Mouse (Mus musculus) heart, adult 2 months (tissue): Measurements from ENCODE around the gene Crhr2. TPM values are rescaled to one million over a fixed set of nuclear protein-coding genes. Genes with fewer than 3 reads are reported as not detected.

Experiments
- DNase-seq, 2 experiments: peaks; one replicate each; pipeline ENCODE4 v3.0.0; 2021
- H3K27ac ChIP-seq: fragments of 200-600 bp; 2 replicates; pipeline ENCODE4 v1.8.1; 2022
- H3K27me3 ChIP-seq: fragments of 200-500 bp; 2 replicates; pipeline ENCODE4 v1.6.1; 2012; ENCODE audit warnings: mild to moderate bottlenecking, low read length, inconsistent platforms, mixed read lengths; ENCODE audit not compliant: control insufficient read depth, insufficient read depth
- H3K36me3 ChIP-seq: fragments of 200-500 bp; 2 replicates; pipeline ENCODE4 v1.6.1; 2012; ENCODE audit warnings: low read length, inconsistent platforms; ENCODE audit not compliant: control insufficient read depth, insufficient read depth
- H3K4me1 ChIP-seq: fragments of 200-500 bp; 2 replicates; pipeline ENCODE4 v1.6.1; 2011; ENCODE audit warnings: low read length; ENCODE audit not compliant: control insufficient read depth, insufficient read depth
- H3K4me3 ChIP-seq: fragments of 200-600 bp; 2 replicates; pipeline ENCODE4 v1.8.1; 2022
- H3K79me2 ChIP-seq: fragments of 200-500 bp; replicated peaks from 2 replicates; pipeline ENCODE4 v1.6.1; 2012; ENCODE audit warnings: mild to moderate bottlenecking, inconsistent platforms, low read length, moderate library complexity, mixed read lengths; ENCODE audit not compliant: control insufficient read depth, insufficient read depth
- H3K9ac ChIP-seq: fragments of 200-500 bp; 2 replicates; pipeline ENCODE4 v1.6.1; 2012; ENCODE audit warnings: low read depth, mild to moderate bottlenecking, control low read depth, inconsistent platforms, low read length, mixed read lengths
- CTCF ChIP-seq: fragments of 200-600 bp; IDR thresholded peaks from 2 replicates; pipeline ENCODE4 v1.8.1; 2022; ENCODE audit warnings: antibody characterized with exemption, mild to moderate bottlenecking, moderate library complexity
- EP300 ChIP-seq: fragments of 200-500 bp; IDR thresholded peaks from 2 replicates; pipeline ENCODE4 v1.6.1; 2011; ENCODE audit warnings: low read depth, low read length, control low read depth; ENCODE audit not compliant: insufficient read depth
- POLR2A ChIP-seq: fragments of 200-500 bp; IDR thresholded peaks from 2 replicates; pipeline ENCODE4 v1.6.1; 2011; ENCODE audit warnings: mild to moderate bottlenecking, low read depth, low read length, control low read depth; ENCODE audit not compliant: insufficient read depth
- WGBS: fragments of 180-500 bp; shearing (Covaris S2); methylation state at CpG from one replicate; pipeline ENCODE4 v1.1.7; 2018; 5-methylcytosine and 5-hydroxymethylcytosine counted together
- intact Hi-C: fragments of 180-260 bp; cut with DNase I; formaldehyde crosslinking; loops from one replicate; pipeline ENCODE4 v1.15.1; 2025
- polyA plus RNA-seq: library from polyadenylated mRNA; depleted of rRNA; stranded (reverse); fragments of >200 nt; gene quantifications from 2 replicates; pipeline ENCODE4 v1.2.3, GENCODE M21; 2012
- total RNA-seq, 2 experiments: library from RNA; stranded (reverse); gene quantifications; 2 replicates each; pipeline ENCODE4 v1.2.3; 2021

The Crhr2 gene
- total and polyA plus RNA-seq, 3 experiments, result 18.2 to 51.7 (median 19.8) TPM

DNA sequence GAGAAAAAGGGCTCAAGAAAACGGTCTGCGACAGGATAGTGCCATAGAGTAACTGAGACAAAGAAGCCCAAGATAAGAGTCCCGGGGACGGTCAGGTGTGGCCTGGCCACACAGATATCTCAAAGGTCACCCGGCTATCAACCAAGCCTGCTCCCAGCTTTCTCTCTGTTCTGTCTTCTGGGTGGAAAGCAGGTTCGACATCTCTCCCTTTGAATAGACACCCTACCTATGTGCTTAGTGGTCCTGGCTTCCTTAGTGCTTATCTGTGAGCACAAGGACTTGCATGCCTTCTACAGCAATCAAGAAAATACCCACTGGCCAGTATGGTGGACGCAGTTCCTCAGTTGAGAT is 68.4 kb downstream of the Crhr2 start:
- H3K79me2 ChIP-seq, result no peaks in the 10 kb centered on the region
- no peak overlapping the region for H3K4me3 ChIP-seq
- no peak overlapping the region for H3K27ac ChIP-seq
- H3K27me3 ChIP-seq, result no peaks in the 10 kb centered on the region
- intact Hi-C loops, result no loop called here
- no peaks in the 10 kb centered on the region; the same call in 1 of the 2 replicates for H3K36me3 ChIP-seq
- no peak overlapping the region for H3K9ac ChIP-seq
- H3K4me1 ChIP-seq, result no peaks in the 10 kb centered on the region
- TF ChIP-seq POLR2A, result no peak
- no peak for TF ChIP-seq CTCF
- TF ChIP-seq EP300, result no peak
- DNase-seq, result no peak
- 87% methylated on average over 7 of the region's 7 CpGs for WGBS

DNA sequence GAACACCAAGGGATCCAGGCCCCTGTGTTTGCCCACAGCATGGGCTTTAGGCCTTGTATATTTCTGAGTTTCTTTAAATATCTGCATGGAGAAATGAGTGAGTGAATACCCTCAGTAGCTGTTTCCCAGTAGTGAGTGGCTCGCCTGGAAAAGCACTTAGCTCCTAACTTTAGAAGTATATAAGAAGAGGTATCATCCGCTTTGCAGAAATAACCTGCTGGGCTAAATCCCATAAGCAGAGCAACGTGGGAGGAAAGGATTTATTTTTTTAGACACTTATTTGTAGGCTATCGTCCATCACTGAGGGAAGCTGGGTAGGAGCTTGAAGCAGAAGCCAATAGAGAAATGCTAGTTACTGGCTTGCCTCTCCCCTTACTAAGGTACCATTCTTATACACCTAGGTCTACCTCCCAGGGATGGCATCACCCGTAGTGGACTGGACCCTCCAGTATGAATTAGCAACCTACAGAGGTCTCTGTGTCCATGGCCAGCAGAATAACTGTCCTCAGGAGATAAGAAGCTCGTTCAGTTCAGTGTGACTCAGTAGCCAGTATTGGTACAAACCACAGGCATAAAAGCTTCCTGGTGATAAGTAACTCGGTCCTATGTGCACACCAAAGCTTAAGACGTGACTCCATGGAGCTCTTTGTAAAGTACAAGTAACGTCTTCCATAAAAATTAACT is 68.9 kb downstream of the Crhr2 start:
- no peaks in the 10 kb centered on the region for H3K79me2 ChIP-seq
- 85% methylated on average over 9 of the region's 9 CpGs for WGBS
- TF ChIP-seq CTCF (no peak), EP300 (no peak), POLR2A (no peak)
- intact Hi-C loops, result no loop called here
- no peaks in the 10 kb centered on the region; the same call in 1 of the 2 replicates for H3K36me3 ChIP-seq
- H3K27ac ChIP-seq, result no peak overlapping the region
- no peak overlapping the region for H3K4me3 ChIP-seq
- H3K9ac ChIP-seq, result no peak overlapping the region
- no peak for DNase-seq
- no peaks in the 10 kb centered on the region for H3K27me3 ChIP-seq
- H3K4me1 ChIP-seq, result no peaks in the 10 kb centered on the region

DNA sequence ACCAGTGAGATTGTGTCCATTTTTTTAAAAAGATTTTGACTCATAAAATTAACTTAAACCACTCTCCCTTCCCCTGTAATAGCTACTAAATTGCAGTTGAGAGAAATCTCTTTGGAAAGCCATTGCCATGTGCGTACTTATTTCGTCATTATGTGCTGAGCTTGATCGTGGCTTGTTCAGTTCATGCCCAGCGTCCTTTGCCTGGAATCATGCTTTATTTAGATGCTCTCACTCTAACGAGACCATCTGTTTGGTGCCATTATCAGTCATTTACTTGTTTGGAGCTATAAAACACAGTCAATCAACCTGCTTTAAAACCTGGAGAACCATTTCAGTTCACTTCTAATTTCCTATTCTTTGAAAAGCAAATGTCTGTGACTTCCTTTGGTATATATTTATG is 70.6 kb downstream of the Crhr2 start:
- Histone ChIP-seq H3K4me3 (no peak overlapping the region), H3K79me2 (no peaks in the 10 kb centered on the region), H3K27ac (no peak overlapping the region), H3K9ac (no peak overlapping the region), H3K4me1 (no peaks in the 10 kb centered on the region), H3K36me3 (no peaks in the 10 kb centered on the region; the same call in 1 of the 2 replicates), H3K27me3 (no peaks in the 10 kb centered on the region)
- no peak for DNase-seq
- WGBS, result 87% methylated on average over 5 of the region's 5 CpGs
- intact Hi-C loops, result no loop called here
- TF ChIP-seq EP300 (no peak), POLR2A (no peak), CTCF (no peak)

DNA sequence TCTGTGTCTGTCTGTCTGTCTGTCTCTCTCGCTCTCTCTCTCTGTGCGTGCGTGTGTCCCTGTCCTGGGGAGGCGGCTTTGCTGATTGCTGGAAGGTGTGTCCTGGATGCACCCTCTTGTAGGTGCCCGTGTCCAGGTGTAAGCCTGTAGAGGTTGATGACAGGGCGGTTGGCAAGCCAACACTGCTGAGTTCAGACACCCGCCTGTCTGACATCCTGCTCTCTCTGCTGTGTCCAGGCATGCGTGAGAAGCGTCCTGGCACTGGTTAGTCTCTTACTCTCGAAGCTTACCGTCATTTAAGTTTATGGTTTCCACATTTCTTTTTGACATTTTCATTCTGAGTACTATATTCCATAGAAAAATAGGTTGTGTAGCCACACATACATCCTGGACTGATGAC is 71.5 kb downstream of the Crhr2 start:
- Histone ChIP-seq H3K79me2 (no peaks in the 10 kb centered on the region), H3K36me3 (no peaks in the 10 kb centered on the region; the same call in 1 of the 2 replicates), H3K9ac (no peak overlapping the region), H3K27me3 (no peaks in the 10 kb centered on the region), H3K4me3 (no peak overlapping the region), H3K27ac (no peak overlapping the region), H3K4me1 (no peaks in the 10 kb centered on the region)
- 87% methylated on average over 11 of the region's 11 CpGs for WGBS
- intact Hi-C loops, result no loop called here
- DNase-seq, result no peak
- TF ChIP-seq POLR2A (no peak), EP300 (no peak), CTCF (no peak)

DNA sequence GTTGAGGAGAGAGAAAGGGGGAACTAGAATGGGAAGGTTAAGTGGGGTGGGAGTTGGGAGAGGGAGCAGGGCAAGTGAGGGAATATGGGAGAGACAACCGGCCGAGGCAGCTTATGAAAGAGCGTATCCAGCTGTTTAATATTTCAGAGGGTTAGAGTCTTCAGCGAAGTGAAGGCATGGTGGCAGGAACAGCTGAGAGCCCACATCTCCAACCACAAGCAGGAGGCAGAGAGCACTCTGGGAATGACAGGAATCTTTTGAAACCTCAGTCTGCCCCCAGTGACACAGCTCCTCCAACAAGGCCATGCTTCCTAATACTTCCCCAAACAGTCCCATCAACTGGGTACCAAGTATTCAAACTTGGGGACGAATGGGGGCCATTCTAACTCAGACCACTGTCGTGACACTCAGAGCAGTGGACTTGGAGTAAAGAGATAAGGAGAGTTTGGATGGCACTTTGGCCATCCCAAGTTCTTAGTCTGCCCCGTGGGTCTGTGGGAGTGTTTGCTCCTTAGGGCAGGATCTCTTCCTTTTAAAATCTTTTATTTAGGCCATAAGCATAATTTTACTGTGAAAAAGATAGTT is 72.5 kb downstream of the Crhr2 start:
- 88% methylated on average over 7 of the region's 7 CpGs for WGBS
- Histone ChIP-seq H3K9ac (no peak overlapping the region), H3K4me3 (no peak overlapping the region), H3K79me2 (no peaks in the 10 kb centered on the region), H3K36me3 (no peaks in the 10 kb centered on the region; the same call in 1 of the 2 replicates), H3K27ac (no peak overlapping the region), H3K4me1 (no peaks in the 10 kb centered on the region), H3K27me3 (no peaks in the 10 kb centered on the region)
- no peak for TF ChIP-seq EP300
- TF ChIP-seq CTCF, result no peak
- no peak for TF ChIP-seq POLR2A
- intact Hi-C loops, result no loop called here
- no peak for DNase-seq

DNA sequence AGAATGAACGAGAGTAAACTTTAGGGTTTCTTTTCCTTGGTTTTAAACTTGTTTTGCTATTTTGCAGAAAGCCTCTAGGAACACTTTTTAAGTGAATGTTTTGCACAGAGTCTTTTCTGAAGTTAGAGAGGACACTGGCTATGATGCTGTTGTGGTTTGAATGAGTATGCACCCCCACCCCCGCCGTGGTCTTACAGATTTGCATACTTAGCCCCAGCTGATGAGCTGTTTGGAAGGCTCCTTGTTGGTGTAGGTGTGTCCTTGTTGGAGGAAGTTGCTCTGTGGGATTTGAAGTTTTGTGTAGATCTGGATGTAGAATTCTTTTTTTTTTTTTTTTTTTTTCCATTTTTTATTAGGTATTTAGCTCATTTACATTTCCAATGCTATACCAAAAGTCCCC is 75.4 kb downstream of the Crhr2 start:
- H3K36me3 ChIP-seq, result no peaks in the 10 kb centered on the region; the same call in 1 of the 2 replicates
- H3K27me3 ChIP-seq, result no peaks in the 10 kb centered on the region
- TF ChIP-seq CTCF (no peak), POLR2A (no peak), EP300 (no peak)
- H3K9ac ChIP-seq, result no peak overlapping the region
- H3K4me1 ChIP-seq, result no peaks in the 10 kb centered on the region
- 91% methylated on average over 3 of the region's 3 CpGs for WGBS
- H3K79me2 ChIP-seq, result no peaks in the 10 kb centered on the region
- no peak overlapping the region for H3K27ac ChIP-seq
- H3K4me3 ChIP-seq, result no peak overlapping the region
- intact Hi-C loops, result no loop called here
- no peak for DNase-seq
